Mouse (Mus musculus) MEL (cell line): Measurements from ENCODE around the gene Map3k19. TPM values are rescaled to one million over a fixed set of nuclear protein-coding genes. Genes with fewer than 3 reads are reported as not detected.

Experiments used
- DNase-seq: peaks from one replicate; pipeline ENCODE4 v3.0.0; 2011; ENCODE audit warnings: low read depth, low spot score
- H3K27ac ChIP-seq: 2 replicates; pipeline ENCODE4 v1.5.1; 2012; ENCODE audit warnings: low read depth, mild to moderate bottlenecking, control low read depth, low read length, moderate library complexity; ENCODE audit not compliant: control insufficient read depth
- H3K27me3 ChIP-seq, 2 experiments: fragments of 150-350 bp in 1 of 2; sonication (generic) in 1 of 2; 2 replicates each; pipeline ENCODE4 v1.6.1; 2012; ENCODE audit warnings: low read length in 2 of 2, mild to moderate bottlenecking in 2 of 2, improper control_type of control experiment in 1 of 2, moderate library complexity in 1 of 2; ENCODE audit not compliant: insufficient read depth in 2 of 2, control insufficient read depth in 1 of 2
- H3K36me3 ChIP-seq, 2 experiments: 2 replicates each; pipeline ENCODE4 v1.6.1; 2012 to 2014; ENCODE audit warnings: low read length in 2 of 2, improper control_type of control experiment in 1 of 2, inconsistent platforms in 1 of 2, mild to moderate bottlenecking in 1 of 2; ENCODE audit not compliant: insufficient read depth in 2 of 2, control insufficient read depth in 1 of 2
- H3K4me1 ChIP-seq, 2 experiments: fragments of 150-350 bp in 1 of 2; sonication (generic) in 1 of 2; 2 replicates each; pipeline ENCODE4 v1.6.1; 2012; ENCODE audit warnings: low read length in 2 of 2, improper control_type of control experiment in 1 of 2, mild to moderate bottlenecking in 1 of 2; ENCODE audit not compliant: insufficient read depth in 2 of 2, control insufficient read depth in 1 of 2
- H3K4me3 ChIP-seq, 2 experiments: fragments of 150-350 bp in 1 of 2; sonication (generic) in 1 of 2; 2 replicates each; pipeline ENCODE4 v1.5.1; 2012; ENCODE audit warnings: low read depth in 2 of 2, low read length in 2 of 2, mild to moderate bottlenecking in 2 of 2, moderate library complexity in 2 of 2, control low read depth in 1 of 2, improper control_type of control experiment in 1 of 2; ENCODE audit not compliant: control insufficient read depth in 1 of 2, insufficient read depth in 1 of 2
- H3K79me2 ChIP-seq: 2 replicates; pipeline ENCODE4 v1.6.1; 2012; ENCODE audit warnings: mild to moderate bottlenecking, low read length, moderate library complexity; ENCODE audit not compliant: control insufficient read depth, poor library complexity, insufficient read depth
- H3K9ac ChIP-seq: 2 replicates; pipeline ENCODE4 v1.6.1; 2012; ENCODE audit warnings: low read depth, mild to moderate bottlenecking, control low read depth, low read length, moderate library complexity; ENCODE audit not compliant: control insufficient read depth, poor library complexity, severe bottlenecking
- H3K9me3 ChIP-seq: fragments of 150-350 bp; sonication (generic); replicated peaks from 2 replicates; pipeline ENCODE4 v1.6.1; 2012; ENCODE audit warnings: mild to moderate bottlenecking, low read length, improper control_type of control experiment, moderate library complexity; ENCODE audit not compliant: insufficient read depth
- BHLHE40 ChIP-seq: IDR thresholded peaks from 2 replicates; pipeline ENCODE4 v1.6.1; 2012; ENCODE audit warnings: low read depth, mild to moderate bottlenecking, inconsistent platforms, low read length, improper control_type of control experiment, borderline replicate concordance
- CTCF ChIP-seq, 3 experiments: IDR thresholded peaks in 2 of 3; conservative IDR thresholded peaks in 1 of 3; 2 replicates each; pipeline ENCODE4 v1.5.1; 2011 to 2012; ENCODE audit warnings: low read length in 3 of 3, low read depth in 2 of 3, mild to moderate bottlenecking in 2 of 3, improper control_type of control experiment in 1 of 3, inconsistent platforms in 1 of 3, mixed read lengths in 1 of 3, moderate library complexity in 1 of 3; ENCODE audit not compliant: control insufficient read depth in 1 of 3, insufficient read depth in 1 of 3, poor library complexity in 1 of 3, severe bottlenecking in 1 of 3
- ELF1 ChIP-seq: IDR thresholded peaks from 2 replicates; pipeline ENCODE4 v1.6.1; 2014; ENCODE audit warnings: low read depth, mild to moderate bottlenecking, inconsistent platforms, low read length, improper control_type of control experiment, moderate library complexity
- ETS1 ChIP-seq: IDR thresholded peaks from 2 replicates; pipeline ENCODE4 v1.6.1; 2012; ENCODE audit warnings: low read depth, mild to moderate bottlenecking, inconsistent platforms, low read length, improper control_type of control experiment, moderate library complexity
- KAT2A ChIP-seq: conservative IDR thresholded peaks from 2 replicates; pipeline ENCODE4 v1.6.1; 2012; ENCODE audit warnings: low read depth, low read length, improper control_type of control experiment, inconsistent platforms
- MAX ChIP-seq: IDR thresholded peaks from 2 replicates; pipeline ENCODE4 v1.6.1; 2011; ENCODE audit warnings: low read length, improper control_type of control experiment
- MAZ ChIP-seq: IDR thresholded peaks from 2 replicates; pipeline ENCODE4 v1.6.1; 2012; ENCODE audit warnings: low read depth, mild to moderate bottlenecking, inconsistent platforms, low read length, improper control_type of control experiment
- MEF2A ChIP-seq: IDR thresholded peaks from 2 replicates; pipeline ENCODE4 v1.6.1; 2014; ENCODE audit warnings: low read depth, mild to moderate bottlenecking, inconsistent platforms, low read length, improper control_type of control experiment; ENCODE audit not compliant: poor library complexity, insufficient replicate concordance, severe bottlenecking; ENCODE audit errors: extremely low read depth
- MYB ChIP-seq: IDR thresholded peaks from 2 replicates; pipeline ENCODE4 v1.6.1; 2011; ENCODE audit warnings: mild to moderate bottlenecking, low read depth, low read length, improper control_type of control experiment
- POLR2A ChIP-seq, 2 experiments: IDR thresholded peaks; 2 replicates each; pipeline ENCODE4 v1.6.1; 2011 to 2012; ENCODE audit warnings: low read length in 2 of 2, mild to moderate bottlenecking in 2 of 2, control low read depth in 1 of 2, improper control_type of control experiment in 1 of 2, low read depth in 1 of 2, moderate library complexity in 1 of 2; ENCODE audit not compliant: control insufficient read depth in 1 of 2, insufficient read depth in 1 of 2, poor library complexity in 1 of 2
- RAD21 ChIP-seq: IDR thresholded peaks from 2 replicates; pipeline ENCODE4 v1.6.1; 2011; ENCODE audit warnings: mild to moderate bottlenecking, low read depth, low read length, improper control_type of control experiment
- RCOR1 ChIP-seq: IDR thresholded peaks from 2 replicates; pipeline ENCODE4 v1.6.1; 2012; ENCODE audit warnings: low read depth, mild to moderate bottlenecking, inconsistent platforms, low read length, improper control_type of control experiment
- SIN3A ChIP-seq: IDR thresholded peaks from 2 replicates; pipeline ENCODE4 v1.6.1; 2012; ENCODE audit warnings: low read length, improper control_type of control experiment, inconsistent platforms
- SMC3 ChIP-seq: IDR thresholded peaks from 2 replicates; pipeline ENCODE4 v1.6.1; 2011; ENCODE audit warnings: low read depth, low read length, improper control_type of control experiment
- TBP ChIP-seq: IDR thresholded peaks from 2 replicates; pipeline ENCODE4 v1.8.0; 2011; ENCODE audit warnings: low read depth, low read length, improper control_type of control experiment
- UBTF ChIP-seq: IDR thresholded peaks from 2 replicates; pipeline ENCODE4 v1.6.1; 2012; ENCODE audit warnings: low read depth, mild to moderate bottlenecking, inconsistent platforms, low read length, improper control_type of control experiment, moderate library complexity, borderline replicate concordance; ENCODE audit not compliant: insufficient read depth
- USF1 ChIP-seq: IDR thresholded peaks from 2 replicates; pipeline ENCODE4 v1.6.1; 2014; ENCODE audit warnings: low read depth, mild to moderate bottlenecking, inconsistent platforms, low read length, improper control_type of control experiment, moderate library complexity
- polyA plus RNA-seq, 2 experiments: library from polyadenylated mRNA; stranded (reverse) in 1 of 2; unstranded in 1 of 2; fragments of >175 nt in 1 of 2; fragments of >200 nt in 1 of 2; gene quantifications; 2 replicates each; pipeline versions ENCODE4 v1.2.1 to v1.2.4; 2012; ENCODE audit warnings: low replicate concordance in 2 of 2, low read depth in 1 of 2; ENCODE audit not compliant: insufficient read length in 2 of 2, insufficient read depth in 1 of 2, missing spikeins in 1 of 2
- total RNA-seq: library from RNA; depleted of rRNA; stranded (reverse); fragments of 300-350 nt; gene quantifications from 2 replicates; pipeline ENCODE4 v1.2.3, GENCODE M21; 2012

The Map3k19 gene
- total and polyA plus RNA-seq, 3 experiments, result not detected

DNA sequence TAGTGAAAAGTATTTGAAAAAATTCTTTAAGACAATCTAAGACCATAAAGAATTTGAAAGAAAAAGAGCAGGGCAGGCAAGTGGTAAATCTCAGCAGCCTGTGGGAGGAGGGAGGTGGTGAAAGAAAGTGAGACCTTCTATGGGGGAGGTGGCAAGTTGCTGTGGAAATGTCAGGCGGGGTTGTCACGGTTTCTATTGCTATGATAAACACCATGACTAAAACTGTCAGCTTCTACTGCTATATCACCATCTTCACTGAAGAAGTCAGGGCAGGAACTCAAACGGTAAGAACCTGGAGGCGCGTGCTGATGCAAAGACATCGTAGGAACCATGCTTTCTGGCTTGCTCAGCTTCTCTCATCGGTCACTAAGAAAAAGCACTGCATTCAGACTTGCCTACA is 41.9 kb downstream of the Map3k19 start (continued):
- no peak for TF ChIP-seq MEF2A

DNA sequence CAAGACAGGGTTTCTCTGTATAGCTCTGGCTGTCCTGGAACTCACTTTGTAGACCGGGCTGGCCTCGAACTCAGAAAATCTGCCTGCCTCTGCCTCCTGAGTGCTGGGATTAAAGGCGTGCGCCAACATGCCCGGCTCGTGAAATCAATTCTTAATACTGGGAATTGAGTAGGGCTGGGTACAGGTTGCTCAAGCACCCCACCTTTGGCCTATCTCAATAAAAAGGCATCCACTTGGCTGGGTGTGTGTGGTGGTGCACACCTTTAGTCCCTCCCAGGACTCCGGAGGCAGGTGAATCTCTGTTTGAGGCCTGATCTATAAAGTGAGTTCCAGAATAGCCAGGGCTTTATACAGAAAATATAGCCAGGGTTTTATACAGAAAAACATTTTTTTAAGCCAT is 46.2 kb downstream of the Map3k19 start:
- H3K4me3 ChIP-seq, result no peak overlapping the region
- peaks cover 0 to 6% of the 10 kb centered on the region in 2 experiments; a peak in 2 of 4 replicates for H3K36me3 ChIP-seq
- no peak for DNase-seq
- H3K4me1 ChIP-seq, result no peaks in the 10 kb centered on the region
- no peak for TF ChIP-seq ELF1
- TF ChIP-seq UBTF, result no peak
- TF ChIP-seq POLR2A (IDR thresholded peaks at IDR 0.05; ENCODE audit: control insufficient read depth in 1 of 2, insufficient read depth in 1 of 2, low read depth in 1 of 2, low read length in 2 of 2, poor library complexity in 1 of 2), result 0 out of 4 replicates have a peak, but pooled peaks of 1 of the 2 experiments have one; percentile 16
- no peaks in the 10 kb centered on the region for H3K9me3 ChIP-seq
- H3K9ac ChIP-seq, result no peak overlapping the region
- no peaks in the 10 kb centered on the region for H3K27me3 ChIP-seq
- H3K79me2 ChIP-seq, result no peaks in the 10 kb centered on the region; the same call in 1 of the 2 replicates
- no peak overlapping the region for H3K27ac ChIP-seq

DNA sequence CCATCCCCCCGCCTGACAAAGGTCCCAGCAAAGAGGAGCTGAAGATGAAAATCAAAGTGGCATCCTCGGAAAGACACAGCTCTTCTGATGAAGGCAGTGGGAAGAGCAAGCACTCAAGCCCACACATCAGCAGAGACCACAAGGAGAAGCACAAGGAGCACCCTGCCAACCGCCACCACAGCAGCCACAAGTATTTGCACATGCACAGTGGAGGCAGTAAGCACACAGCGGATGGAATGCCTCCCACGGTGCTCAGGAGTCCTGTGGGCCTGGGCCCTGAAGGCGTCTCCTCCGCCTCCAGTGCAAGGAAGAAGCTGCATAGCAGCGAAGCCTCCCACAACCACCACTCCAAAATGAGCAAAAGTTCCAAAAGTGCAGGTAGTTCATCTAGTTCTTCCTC is 51.9 kb downstream of the Map3k19 start:
- no peaks in the 10 kb centered on the region for H3K9me3 ChIP-seq
- no peak overlapping the region for H3K4me3 ChIP-seq
- no peak overlapping the region for H3K27ac ChIP-seq
- TF ChIP-seq UBTF, result no peak
- no peak for TF ChIP-seq ETS1
- no peak for TF ChIP-seq KAT2A
- TF ChIP-seq USF1, result no peak
- TF ChIP-seq MEF2A, result no peak
- TF ChIP-seq MAZ, result no peak
- no peak for TF ChIP-seq BHLHE40
- TF ChIP-seq CTCF (IDR thresholded peaks at IDR 0.05 in 2 of 3, conservative IDR thresholded peaks at IDR 0.05 in 1 of 3; ENCODE audit: control insufficient read depth in 1 of 3, insufficient read depth in 1 of 3, low read depth in 2 of 3, low read length in 3 of 3, poor library complexity in 1 of 3, severe bottlenecking in 1 of 3), result no peak
- TF ChIP-seq RCOR1, result no peak
- TF ChIP-seq MAX, result no peak
- no peak for TF ChIP-seq RAD21
- TF ChIP-seq SIN3A, result no peak
- TF ChIP-seq MYB, result no peak
- TF ChIP-seq TBP, result no peak
- no peak for TF ChIP-seq SMC3
- TF ChIP-seq, all 39 proteins: peak for 0
- H3K9ac ChIP-seq, result no peak overlapping the region
- peaks cover 2% of the 10 kb centered on the region; the same call in 1 of the 2 replicates for H3K79me2 ChIP-seq
- no peak for DNase-seq
- peaks cover 3 to 25% of the 10 kb centered on the region in 2 experiments; a peak in 3 of 4 replicates for H3K36me3 ChIP-seq
- H3K27me3 ChIP-seq, result no peaks in the 10 kb centered on the region
- H3K4me1 ChIP-seq, result no peaks in the 10 kb centered on the region
